Mouse (Mus musculus): ENCODE measurements around the gene Myrip.
"Not testable (repeated sequence)": the region's sequence is repeated elsewhere in the genome, so short reads cannot be mapped to it uniquely, and the experiment has no call there.

The Myrip gene

DNA sequence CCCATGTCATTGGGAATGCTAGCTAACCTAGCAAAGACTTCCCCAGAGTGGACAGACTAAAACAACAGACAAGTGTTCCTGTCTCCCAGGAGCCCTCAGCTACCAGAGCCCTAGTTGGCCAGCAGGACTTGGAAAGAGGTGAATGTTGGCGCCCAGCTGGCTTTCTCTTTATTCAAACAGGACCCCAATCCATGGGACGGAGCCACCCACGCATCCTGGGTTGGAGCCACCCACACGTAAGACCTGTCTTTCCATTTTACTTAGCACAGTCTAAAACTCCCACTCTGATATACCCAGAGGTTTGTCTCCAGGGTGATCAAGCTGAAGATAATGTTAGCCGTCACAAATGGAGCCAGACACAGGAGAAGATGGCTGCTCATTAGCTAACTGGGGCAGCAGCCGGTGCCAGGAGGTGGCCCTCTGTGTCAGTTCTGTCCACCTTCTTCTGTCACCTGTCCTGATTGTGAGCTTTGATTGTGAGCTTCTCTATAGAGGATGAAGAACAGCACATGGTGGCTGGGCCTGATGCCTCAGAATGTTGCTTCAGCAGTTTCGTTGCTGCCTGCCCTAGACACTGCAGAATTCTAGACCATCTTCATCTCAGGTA is 95.4 kb downstream of the Myrip start:
- no peak for DNase-seq (ENCODE audit: low spot score)

DNA sequence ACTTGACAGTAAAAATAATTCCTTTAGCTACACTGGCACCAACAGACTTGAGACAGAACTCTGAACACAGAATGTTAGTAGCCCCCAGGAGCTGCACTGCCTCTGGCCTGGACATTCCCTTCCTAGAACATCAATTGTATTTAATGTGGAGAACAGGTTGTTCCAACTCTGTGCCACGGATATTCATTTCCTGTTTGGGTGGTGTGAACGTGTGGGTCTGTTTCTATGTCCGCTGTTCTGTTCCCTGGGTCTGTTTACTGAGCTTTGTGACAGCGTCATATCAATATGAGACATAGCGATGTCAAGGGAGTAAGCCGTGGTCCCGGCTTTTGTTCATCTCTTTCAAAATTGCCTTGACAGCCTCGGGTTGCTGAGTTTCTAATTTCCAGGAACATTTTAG is 97.0 kb downstream of the Myrip start:
- no peak for DNase-seq (ENCODE audit: low spot score)

DNA sequence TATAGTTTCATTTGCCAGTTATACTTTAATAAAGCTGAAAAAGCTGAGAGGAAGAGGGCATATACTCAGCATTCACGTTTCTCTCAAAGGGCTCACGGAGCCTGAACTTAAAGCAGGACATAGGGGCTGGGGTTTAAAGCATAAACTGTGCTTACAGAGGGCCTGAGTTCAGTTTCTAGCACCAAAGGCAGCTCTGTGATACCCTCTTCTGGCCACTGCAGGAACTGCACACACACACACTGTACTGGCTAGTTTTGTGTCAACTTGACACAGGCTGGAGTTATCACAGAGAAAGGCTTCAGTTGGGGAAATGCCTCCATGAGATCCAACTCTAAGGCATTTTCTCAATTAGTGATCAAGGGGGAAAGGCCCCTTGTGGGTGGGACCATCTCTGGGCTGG is 98.2 kb downstream of the Myrip start:
- not testable (repeated sequence) for DNase-seq (ENCODE audit: low spot score)

DNA sequence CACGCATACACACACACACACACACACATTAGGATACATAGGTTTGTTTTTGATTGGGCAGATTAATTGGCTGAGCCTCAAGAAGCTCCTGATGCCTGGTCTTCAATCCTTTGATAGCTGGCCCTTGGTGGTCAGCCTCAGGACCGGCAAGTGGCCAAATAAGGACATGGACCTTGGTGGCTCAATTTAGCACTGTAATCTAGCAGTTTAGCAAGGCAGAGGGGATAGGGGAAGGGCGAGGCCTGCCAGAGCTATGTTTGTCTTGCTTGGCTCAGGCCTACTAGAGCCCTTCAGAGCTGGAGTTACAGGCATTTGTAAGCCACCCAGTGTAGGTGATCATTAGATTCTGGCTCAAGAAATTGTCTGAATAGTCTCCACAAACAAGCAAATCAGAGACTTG is 101.1 kb downstream of the Myrip start:
- no peak for DNase-seq (ENCODE audit: low spot score)

DNA sequence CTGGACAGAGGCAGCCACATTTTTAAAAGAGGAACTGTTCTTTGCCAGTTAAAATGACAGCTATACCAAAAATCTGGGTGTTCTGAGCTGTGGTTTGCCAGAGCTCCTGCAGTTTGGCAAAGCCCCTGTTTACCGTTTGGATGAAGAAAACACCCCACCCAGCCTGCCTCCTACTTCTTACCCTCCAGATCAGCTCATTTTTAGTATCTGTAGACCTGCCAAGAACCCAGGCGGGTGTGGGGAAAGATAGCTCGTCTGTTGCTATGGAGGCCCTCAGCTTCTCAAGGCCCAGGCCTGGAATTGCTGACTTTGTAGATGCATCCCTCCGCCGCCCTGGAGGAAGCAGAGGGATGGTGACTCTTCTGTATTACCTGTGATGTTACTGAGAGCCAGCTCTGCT is 102.3 kb downstream of the Myrip start:
- no peak for DNase-seq (ENCODE audit: low spot score)

DNA sequence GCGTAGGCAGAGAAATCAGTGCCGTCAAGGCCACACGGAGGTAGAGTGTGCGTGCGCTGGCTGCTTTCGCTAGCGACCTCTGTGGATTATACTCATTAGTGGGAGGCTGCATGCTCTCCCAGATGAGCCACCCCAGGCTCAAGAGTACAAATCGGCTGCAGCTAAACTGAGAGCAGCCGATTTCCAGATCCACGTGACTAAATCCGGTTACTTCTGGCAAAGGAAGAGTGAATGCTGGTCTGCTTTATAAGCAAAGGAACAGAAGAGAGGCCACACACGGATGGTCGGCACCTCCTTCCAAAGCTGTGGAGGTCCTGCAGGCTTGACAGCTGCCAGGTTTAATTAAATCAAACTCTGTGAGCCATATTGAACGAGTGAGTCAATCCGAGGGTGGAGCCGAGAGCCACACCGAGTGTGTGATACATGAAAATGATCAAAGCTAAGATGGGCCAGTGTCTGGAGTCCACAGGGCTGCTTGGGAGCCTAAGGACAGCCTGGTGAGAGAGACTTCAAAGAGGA is 108.4 kb downstream of the Myrip start:
- no peak for DNase-seq (ENCODE audit: low spot score)

DNA sequence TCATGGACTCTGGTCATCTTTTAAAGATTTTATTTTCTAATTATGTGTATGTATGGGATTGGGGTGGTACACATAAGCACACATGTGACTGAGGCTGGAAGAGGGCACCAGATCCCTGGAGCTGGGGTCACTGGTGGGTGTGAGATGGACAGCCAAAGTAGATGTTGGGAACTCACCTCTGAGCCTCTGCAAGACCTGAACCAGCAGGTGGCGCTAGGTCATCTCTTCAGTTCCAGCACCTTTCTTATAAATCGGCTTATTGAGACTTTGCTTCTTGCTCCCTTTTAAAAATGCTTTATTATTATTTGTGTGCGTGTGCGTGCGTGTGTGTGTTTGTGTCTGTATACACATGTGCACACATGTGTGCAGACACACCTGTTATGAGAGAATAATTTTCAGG is 109.1 kb downstream of the Myrip start:
- DNase-seq (ENCODE audit: low spot score), result no peak

DNA sequence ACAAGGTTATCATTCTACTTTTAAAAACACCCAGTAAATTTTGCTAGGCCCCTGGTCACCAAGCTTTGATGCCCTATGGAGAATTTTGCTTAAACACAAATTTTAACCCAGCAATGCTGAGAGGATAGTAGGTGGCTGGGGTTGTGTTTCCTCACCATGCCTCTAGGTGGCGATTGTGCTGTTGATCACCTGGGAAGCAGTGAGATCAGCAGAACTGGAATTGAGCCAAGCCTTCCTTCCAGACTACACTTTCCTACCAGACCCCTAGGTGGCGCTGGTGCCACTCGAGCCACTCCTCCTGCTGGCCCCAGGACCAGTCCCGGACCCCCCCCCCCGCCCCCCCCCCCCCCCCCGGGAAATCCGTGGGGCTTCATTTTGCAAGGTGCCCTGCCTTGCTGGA is 114.2 kb downstream of the Myrip start:
- DNase-seq (ENCODE audit: low spot score), result no peak

DNA sequence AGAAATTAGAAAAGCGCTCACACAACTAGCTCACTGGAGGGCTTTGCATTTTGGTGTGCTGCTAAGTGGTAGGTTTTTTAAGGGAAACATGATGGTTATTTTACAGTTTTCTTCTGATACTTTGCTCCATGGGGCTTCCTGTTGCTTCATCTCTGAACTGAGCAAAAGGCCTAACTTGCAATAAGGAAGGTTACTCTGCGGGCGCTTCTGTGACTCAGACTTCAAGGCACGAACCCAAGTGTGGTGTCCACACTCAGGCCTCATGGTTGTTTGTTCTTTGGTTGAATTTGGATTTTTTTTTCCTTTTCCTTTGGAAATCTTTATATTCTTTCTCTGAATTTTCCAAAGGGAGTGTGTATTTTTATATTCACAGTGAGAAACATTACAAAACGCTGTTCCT is 114.8 kb downstream of the Myrip start:
- DNase-seq (ENCODE audit: low spot score), result no peak

DNA sequence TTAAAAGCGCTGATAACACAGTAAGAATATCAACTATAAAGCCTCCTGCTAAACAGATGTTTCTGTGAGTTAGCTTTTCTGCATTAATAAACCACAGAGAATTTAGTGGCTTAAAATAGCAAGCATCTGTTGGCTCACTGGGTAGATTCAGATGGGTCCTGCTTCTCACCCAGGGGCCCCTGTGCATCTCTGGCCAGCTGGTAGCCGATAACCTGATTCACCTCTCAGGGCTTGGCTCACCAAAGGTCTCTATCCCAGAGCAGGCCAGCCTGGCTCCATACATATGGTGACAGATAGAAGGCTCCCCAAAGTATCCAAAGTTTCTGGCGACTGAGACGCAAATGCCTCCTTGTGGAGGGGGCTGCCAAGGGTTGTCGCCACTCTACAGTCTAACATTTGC is 115.4 kb downstream of the Myrip start:
- no peak for DNase-seq (ENCODE audit: low spot score)

DNA sequence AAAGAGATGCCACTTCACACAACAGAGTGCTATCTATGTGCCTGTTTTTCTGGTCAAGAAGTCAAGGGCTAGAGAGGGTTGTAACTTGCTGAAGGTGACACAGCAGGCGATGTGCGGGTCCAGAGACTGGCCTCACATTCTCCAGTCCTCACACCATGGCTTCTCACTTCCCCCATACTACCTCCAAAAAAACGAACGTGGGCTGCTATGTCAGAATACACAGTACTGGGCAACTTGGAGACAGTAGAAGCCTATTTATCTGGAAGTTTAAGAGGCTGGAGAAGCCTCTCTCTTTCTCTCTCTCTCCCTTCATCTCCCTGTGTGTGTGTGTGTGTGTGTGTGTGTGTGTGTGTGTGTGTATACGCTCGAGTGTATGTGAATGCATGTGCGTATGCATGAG is 117.3 kb downstream of the Myrip start:
- DNase-seq (ENCODE audit: low spot score), result no peak

DNA sequence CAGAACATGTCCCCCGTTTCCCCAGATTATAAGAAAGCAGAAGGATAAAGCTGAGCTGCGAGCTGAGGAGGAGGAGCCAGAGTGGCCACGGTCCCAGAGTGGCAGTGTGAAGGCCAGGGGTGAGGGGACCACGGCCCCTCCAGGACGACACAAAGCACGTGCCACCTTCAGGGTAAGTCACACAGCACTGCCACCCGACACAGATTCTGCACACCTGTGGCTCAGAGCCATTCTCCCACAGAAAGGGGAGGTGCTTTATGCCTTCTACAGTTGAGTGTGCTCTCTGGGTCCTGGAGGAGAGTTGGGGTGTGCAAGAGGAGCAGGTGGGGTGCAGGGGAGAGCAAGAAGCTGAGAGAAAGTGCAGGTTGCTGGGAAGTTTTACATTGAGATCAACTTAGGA is 123.3 kb downstream of the Myrip start:
- DNase-seq (ENCODE audit: low spot score), result no peak

DNA sequence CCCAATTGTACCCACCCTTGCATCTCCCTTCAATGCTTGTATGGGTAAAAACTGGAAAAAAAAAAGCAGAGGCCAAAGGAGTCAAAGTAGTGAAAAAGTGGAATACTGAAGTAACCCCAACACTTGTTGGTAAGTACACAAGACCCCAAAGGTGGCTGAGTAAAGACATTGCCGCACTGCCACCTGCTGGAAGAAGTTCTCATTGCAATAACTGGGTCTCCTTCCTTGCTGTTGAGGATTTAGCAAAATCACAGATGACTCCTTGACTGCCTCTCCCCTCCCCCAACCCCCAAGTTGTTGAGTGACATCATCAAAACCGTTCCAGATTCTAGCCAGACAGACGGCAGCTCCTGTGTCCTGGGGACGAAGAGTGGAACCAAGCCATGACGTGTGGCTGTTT is 124.5 kb downstream of the Myrip start:
- no peak for DNase-seq (ENCODE audit: low spot score)

DNA sequence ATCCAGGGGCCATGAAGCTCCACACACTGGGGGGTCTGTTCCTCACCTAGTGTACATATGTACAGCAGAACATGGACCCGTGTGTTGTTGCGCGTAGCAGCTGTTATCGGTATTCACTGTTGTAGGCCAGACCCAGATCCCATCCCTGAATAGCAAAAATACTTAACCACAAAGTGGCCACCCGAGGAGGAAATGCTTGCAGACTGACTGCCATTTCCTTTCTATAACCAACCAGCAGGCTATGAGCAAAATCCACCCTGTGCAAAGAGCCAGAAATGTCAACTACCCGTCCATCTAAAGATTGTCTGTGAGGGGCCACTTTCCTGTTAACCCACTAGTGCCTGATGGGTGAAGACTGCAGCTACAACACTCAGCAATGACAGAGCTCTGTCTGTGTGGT is 126.9 kb downstream of the Myrip start:
- no peak for DNase-seq (ENCODE audit: low spot score)

DNA sequence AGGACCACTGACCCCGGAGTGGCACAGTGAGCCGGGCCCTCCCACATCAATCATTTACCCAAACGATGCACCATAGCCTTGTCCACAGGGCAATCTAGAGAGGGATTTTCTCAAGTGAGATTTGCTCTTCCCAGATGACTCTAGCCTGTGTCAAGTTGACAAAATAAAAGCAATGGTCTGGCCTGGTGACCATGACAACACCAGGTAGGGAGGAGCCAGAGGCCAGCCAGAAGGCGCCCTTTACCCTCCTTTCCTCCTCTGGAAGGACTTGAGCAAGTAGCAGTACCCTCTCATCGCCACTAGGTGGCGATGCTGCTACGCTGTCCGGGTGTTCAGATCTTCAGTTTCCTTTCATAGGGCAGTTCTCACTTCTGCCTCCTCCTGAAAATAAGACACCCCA is 132.4 kb downstream of the Myrip start:
- DNase-seq (ENCODE audit: low spot score), result no peak

DNA sequence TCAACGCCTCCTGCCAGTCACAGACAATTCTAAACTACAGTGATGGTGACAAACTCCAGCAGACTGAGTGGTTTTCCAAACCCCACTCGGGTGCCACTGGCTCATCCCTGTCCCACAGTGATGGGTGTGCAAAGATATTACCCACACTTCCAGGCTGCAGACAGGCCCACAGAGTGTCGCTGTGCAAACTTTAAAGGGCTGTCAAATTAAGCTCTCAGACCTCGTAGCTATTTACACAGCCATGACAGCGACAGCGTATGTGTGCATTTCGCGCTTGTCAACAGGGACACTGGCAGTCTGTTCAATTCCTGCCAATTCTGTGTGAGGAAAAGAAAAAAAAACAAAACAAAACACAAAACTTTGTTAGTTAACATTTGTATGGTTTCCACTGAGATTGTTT is 134.5 kb downstream of the Myrip start:
- DNase-seq (ENCODE audit: low spot score), result no peak

DNA sequence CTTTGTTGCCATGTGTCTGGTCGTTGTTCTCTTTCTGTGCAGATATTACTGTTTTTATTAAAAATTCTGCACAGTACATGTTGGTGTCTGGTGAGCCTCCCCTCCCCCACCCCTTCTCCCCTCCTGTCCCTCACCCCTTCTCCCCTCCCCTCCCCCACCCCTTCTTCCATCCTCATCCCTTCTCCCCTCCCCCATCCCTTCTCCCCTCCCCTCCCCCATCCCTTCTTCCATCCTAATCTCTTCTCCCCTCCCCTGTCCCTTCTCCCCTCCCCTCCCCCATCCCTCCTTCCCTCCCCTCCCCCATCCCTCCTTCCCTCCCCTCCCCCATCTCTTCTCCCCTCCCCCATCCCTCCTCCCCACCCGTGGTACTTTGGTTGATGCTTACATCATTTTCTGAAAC is 135.5 kb downstream of the Myrip start:
- DNase-seq (ENCODE audit: low spot score), result no peak

DNA sequence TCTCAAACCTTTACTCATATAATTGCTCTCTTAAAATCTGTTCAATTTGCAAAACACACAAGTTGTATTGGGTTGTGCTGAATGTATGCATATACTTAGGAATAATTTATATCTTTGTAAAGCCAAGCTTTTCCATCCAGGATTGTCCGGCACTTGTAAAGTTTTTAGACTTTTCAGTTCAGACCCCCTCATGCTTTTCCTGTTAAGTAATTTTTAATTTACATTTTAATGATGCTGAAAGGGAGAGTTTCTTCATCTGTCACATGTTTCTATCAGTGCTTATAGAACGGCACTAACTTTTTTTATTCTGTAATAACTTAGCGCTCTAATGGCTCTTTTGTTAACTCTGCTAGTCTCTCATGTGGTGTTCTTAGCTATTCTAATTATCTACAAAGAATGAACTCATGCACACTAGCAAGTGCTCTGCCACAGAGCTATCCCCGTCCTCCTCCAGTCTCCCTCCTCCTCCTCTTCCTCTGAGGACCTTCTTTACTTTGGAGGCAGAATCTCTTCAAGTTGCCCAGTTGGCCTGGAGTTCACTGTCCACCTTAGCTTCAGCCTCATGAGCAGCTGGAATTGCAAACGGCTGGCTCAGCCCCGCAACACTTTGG is 136.1 kb downstream of the Myrip start:
- DNase-seq (ENCODE audit: low spot score), result no peak

DNA sequence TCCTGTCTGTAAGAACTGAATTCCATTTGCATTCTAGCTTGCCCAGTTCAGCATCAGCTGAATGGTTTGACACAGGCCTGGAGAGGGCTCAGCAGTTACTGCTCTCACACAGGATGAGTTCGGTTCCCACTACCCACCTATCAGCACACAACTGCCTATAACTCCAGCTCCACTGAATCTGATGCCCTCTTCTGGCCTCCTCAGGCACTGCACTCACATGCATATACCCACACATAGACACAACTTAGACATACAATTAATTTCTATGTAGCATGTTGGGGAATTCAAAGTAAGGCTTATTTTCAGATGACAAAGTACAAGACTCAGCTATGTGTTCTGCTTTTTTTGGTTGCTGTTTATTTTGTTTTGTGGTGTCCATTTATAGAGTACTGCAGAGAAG is 137.0 kb downstream of the Myrip start:
- no peak for DNase-seq (ENCODE audit: low spot score)

DNA sequence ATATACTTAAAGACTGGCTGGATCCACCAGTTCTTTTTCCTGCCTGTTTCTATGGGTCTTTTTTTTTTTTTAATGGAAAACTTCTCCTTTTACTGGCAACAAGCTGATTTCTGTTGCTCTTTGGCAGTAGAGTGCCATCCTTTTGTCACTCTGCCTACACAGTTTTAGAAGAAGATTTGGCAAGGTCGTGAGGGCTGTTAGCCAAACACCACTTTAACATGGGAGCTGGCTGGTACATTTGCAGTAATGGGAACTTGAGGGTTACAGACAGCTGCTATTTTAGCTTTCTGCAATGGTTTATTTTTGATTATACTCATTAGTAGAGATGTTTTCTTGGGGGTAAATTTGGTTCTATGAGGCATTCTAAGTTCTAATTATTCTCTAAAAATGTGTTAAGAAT is 137.5 kb downstream of the Myrip start:
- no peak for DNase-seq (ENCODE audit: low spot score)

DNA sequence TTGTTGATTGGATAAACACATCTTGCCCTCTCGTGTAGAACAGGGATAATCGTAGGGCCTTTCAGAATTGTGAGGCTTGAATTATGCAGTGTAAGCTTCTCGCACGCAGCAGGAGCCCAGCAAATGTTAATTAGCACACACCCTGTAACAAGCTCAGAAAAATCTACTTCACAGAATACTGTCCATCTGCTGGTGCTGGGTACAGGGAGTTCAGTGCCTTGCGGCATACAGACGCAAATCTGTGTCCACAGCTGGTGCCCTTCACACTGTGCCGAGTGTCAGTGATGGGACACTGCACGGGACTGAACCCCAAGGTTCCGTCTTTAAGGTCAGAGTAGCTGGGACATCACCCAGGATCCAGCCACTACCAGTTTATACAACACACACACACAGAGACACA is 143.3 kb downstream of the Myrip start:
- no peak for DNase-seq (ENCODE audit: low spot score)

DNA sequence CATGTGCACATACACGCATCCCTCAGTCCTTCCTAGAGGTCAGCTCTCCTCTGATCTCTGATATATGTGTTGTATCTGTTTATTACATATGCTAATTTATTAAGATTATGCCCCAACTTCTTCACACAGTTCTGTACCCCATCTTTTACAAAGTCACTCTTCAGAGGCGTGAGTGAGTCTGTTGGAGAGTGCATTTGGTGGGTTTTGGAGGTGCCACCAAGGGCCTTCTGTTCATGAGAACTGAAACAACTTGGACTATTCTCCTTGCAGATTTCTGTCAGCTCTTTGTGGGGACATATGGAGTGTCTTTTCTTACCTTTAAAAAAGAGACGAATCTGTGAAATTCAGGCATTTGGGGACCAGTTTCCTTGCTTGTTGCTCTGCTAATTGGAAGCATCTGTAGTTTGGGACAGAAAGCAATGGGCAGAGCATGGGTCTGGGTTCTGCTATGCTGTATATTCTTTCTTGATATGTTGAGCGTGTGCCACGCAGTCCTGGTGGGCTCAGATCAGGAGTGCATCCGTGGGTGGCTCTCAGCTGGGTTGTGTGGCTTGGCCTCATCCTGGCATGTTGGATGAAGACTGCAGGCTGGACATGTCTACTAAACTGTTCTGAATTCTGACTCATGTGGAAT is 148.5 kb downstream of the Myrip start:
- no peak for DNase-seq (ENCODE audit: low spot score)

DNA sequence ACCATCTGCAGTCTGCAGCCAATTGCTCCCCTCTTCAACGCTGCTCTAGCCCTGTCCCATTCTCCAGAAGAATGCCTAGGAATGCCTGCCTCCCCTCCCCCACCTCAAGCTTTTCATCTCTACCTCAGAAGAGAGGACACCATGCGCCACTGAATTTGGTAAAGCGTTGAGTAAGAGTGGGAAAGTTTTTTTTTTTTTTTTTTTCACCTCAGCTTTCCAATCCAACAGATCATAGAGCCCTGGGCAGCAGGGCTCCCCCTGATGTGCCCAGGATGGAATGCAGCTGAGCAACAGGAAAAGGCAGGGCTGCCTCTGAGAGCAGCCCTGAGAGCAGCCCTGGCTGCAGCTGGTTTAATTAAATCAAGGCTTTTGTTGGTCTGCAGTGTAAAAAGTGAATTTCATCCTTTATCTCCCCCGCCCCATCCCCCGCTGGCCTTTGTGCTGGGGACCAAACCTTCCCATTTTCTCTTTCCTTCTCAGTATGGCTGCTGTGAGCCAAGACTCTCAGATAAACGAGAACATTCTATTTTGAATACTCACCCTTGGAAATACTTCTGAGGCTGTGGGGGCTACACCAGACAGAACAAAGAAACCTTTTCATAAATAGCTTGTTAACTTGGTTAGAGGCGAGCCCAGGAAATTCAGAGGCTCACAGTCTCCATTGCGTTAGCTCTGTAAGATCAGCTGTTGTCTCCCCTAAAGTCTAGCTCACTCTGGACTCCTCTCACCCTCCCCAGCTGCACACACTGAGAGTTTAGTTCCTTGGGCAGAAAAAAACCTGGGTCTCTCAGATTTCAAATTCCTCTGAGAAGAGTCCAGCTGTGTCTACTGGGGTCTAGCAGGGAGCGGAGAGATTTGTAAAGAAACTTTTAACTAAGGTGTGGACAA is 154.7 kb downstream of the Myrip start:
- DNase-seq (ENCODE audit: low spot score), result no peak
